Mouse (Mus musculus) bone marrow, adult 2 months (tissue): Measurements from ENCODE around the gene Sppl3.

Experiments
- CTCF ChIP-seq: fragments of 200-500 bp; IDR thresholded peaks from 2 replicates; pipeline ENCODE4 v1.5.1; 2011; ENCODE audit warnings: low read length, control low read depth; ENCODE audit not compliant: control insufficient read depth, insufficient read depth
- POLR2A ChIP-seq: fragments of 200-500 bp; IDR thresholded peaks from 2 replicates; pipeline ENCODE4 v1.6.1; 2011; ENCODE audit warnings: low read depth, mild to moderate bottlenecking, control low read depth, low read length, borderline replicate concordance; ENCODE audit not compliant: control insufficient read depth

- TF ChIP-seq CTCF: no peak
- TF ChIP-seq POLR2A: no peak
Observed at GRCm38 (mm10) chr5:115018813-115019212, 7.9 kb downstream of the Sppl3 start.
